Mouse (Mus musculus) cerebellum, adult 2 months (tissue): ENCODE measurements around the gene Kcnk2. TPM values are rescaled to one million over a fixed set of nuclear protein-coding genes. Genes with fewer than 3 reads are reported as not detected.

Experiments used
- DNase-seq, 2 experiments: peaks; one replicate each; pipeline ENCODE4 v3.0.0; 2021
- H3K27ac ChIP-seq: fragments of 200-500 bp; 2 replicates; pipeline ENCODE4 v1.5.1; 2012; ENCODE audit warnings: low read length, control low read depth, inconsistent platforms; ENCODE audit not compliant: insufficient read depth
- H3K27me3 ChIP-seq: fragments of 200-500 bp; 2 replicates; pipeline ENCODE4 v1.6.1; 2012; ENCODE audit warnings: inconsistent platforms, mild to moderate bottlenecking, low read length, moderate library complexity; ENCODE audit not compliant: control insufficient read depth, insufficient read depth
- H3K4me1 ChIP-seq: fragments of 200-500 bp; 2 replicates; pipeline ENCODE4 v1.6.1; 2011; ENCODE audit warnings: low read length; ENCODE audit not compliant: control insufficient read depth, insufficient read depth
- H3K4me3 ChIP-seq: fragments of 200-500 bp; replicated peaks from 2 replicates; pipeline ENCODE3; 2011; ENCODE audit warnings: mild to moderate bottlenecking, low read depth, low read length, control low read depth; ENCODE audit not compliant: insufficient read depth
- CTCF ChIP-seq: fragments of 200-500 bp; IDR thresholded peaks from 2 replicates; pipeline ENCODE4 v1.5.1; 2011; ENCODE audit warnings: low read depth, mild to moderate bottlenecking, control low read depth, low read length, moderate library complexity, borderline replicate concordance; ENCODE audit not compliant: insufficient read depth
- POLR2A ChIP-seq: fragments of 200-500 bp; IDR thresholded peaks from 2 replicates; pipeline ENCODE4 v1.6.1; 2011; ENCODE audit warnings: low read length, control low read depth, borderline replicate concordance; ENCODE audit not compliant: insufficient read depth
- WGBS: fragments of 180-500 bp; shearing (Covaris S2); methylation state at CpG from one replicate; pipeline ENCODE4 v1.1.7; 2018; 5-methylcytosine and 5-hydroxymethylcytosine counted together
- polyA plus RNA-seq: library from polyadenylated mRNA; depleted of rRNA; stranded (reverse); fragments of >200 nt; gene quantifications from 2 replicates; pipeline ENCODE4 v1.2.3, GENCODE M21; 2012

The Kcnk2 gene
- polyA plus RNA-seq, 1 experiment = 12.3 TPM

DNA sequence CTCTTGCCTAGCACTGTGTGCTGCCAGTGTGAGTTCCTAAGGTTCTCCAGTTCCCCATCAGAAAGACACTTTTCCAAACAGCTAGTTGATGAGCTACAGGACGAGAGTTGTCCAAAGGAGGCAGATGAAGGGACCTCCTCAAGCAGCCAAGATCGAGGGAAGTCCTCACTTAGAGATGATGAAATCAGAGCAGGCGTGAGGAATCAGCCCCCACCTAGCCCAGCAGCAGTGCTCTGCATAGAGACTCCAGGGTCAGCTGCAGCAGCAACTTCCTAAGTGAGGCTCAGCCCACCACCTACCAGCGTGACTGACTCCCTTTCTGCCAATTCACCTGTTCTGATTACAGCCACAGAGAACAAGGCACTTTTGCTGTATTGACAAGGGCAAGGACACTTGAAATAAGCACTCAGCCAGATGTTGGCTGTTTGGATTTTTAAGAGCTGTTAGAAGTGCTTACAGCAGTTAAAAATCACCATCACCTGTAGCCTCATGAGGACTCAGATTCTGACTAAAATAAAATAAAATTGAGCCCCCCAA is 60.6 kb downstream of the Kcnk2 start:
- H3K27ac ChIP-seq = no peak overlapping the region
- no peak for DNase-seq
- H3K27me3 ChIP-seq = no peaks in the 10 kb centered on the region; the same call in 1 of the 2 replicates
- TF ChIP-seq CTCF (no peak), POLR2A (no peak)
- 66% methylated on average over 4 of the region's 4 CpGs for WGBS
- no peak overlapping the region for H3K4me3 ChIP-seq
- H3K4me1 ChIP-seq = 0 out of 2 replicates have a peak, but pooled peaks cover 2% of the 10 kb centered on the region

DNA sequence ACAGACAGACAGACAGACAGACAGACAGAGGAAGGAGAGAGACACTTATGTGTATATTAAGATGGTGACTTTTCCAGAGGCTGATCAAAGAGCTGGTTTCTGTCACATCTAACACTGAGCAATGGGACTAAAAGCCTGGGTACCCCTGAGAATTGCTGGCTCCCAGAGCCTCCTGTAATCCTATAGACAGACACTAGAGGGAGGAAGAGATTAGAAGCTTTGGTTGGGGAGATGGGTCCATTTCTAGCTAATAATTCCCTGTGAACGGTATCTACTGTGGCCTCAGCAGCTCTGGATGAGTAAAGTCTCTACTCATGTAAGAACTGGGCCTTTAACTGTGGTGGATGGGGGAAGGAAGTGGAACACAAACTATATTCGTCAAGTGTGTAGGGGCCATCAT is 86.2 kb downstream of the Kcnk2 start:
- no peak for TF ChIP-seq CTCF
- TF ChIP-seq POLR2A = no peak
- no peak overlapping the region for H3K4me3 ChIP-seq
- H3K27ac ChIP-seq = no peak overlapping the region
- WGBS = 73% methylated on average over 2 of the region's 2 CpGs
- H3K4me1 ChIP-seq = no peaks in the 10 kb centered on the region
- DNase-seq = no peak
- no peaks in the 10 kb centered on the region for H3K27me3 ChIP-seq

DNA sequence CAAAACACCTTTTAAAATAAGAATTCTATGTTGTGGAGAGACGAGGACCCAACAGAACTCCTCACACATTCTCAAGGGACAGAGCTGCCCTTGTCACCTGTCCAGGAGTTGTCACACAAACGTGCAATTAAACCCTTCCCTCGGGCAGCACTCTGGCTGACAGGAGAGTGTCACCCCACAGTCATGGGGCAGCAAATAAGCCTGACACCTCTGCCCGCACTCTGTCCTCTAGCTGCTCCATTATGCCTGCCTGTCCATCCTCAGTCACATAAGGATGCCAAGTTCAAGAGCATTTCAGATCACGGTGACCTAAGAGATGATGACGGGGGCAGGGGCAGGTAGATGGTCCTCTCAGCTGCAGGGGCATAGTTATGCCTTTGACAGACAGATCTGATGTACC is 87.6 kb downstream of the Kcnk2 start:
- DNase-seq = no peak
- H3K4me1 ChIP-seq = no peaks in the 10 kb centered on the region
- H3K4me3 ChIP-seq = no peak overlapping the region
- no peaks in the 10 kb centered on the region for H3K27me3 ChIP-seq
- whole genome bisulfite sequencing = 79% methylated on average over 6 of the region's 6 CpGs
- no peak overlapping the region for H3K27ac ChIP-seq
- TF ChIP-seq POLR2A (no peak), CTCF (no peak)

DNA sequence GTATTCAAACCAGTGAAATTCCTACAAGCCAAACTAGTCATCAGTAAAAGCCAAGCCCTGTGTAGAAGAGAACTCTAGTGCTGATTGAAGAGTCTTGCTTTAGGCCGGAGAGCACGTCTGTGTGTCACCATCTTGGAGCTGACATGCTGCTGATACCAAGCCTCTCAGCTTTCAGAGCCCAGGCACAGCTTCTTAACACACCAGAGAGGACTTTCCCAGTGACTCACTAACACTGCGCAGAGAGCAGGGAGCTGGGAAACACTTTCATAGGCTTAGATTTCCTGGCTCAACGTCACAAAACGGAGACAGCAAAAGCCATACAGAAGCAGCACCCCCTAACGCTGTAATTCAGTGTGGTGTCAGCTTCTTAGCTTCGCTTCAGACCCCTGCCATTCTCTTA is 88.3 kb downstream of the Kcnk2 start:
- Histone ChIP-seq H3K4me3 (no peak overlapping the region), H3K27ac (no peak overlapping the region), H3K4me1 (no peaks in the 10 kb centered on the region), H3K27me3 (no peaks in the 10 kb centered on the region)
- 78% methylated on average over 7 of the region's 7 CpGs for WGBS
- no peak for TF ChIP-seq CTCF
- no peak for TF ChIP-seq POLR2A
- no peak for DNase-seq

DNA sequence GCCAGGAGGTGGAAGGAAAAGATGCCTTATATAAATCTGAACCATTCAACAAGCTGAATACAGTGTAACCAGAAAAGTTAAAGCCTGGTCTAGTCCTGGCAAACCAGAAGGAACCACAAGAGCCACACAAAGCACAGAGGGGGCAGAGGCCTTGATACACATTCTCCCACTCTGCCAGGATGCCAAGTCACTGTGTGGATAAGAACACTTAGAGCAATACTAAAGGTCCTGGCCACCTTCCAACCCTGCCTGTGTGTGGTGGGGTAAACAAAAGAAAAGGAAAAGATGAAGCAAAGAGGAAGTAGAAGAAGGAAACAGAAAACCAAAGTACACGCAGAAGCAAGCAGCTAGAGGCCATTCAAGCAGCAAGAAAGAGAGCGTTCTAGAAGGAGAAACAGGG is 91.9 kb downstream of the Kcnk2 start:
- WGBS = 80% methylated on average over 2 of the region's 2 CpGs
- H3K4me3 ChIP-seq = no peak overlapping the region
- H3K4me1 ChIP-seq = no peaks in the 10 kb centered on the region
- TF ChIP-seq CTCF (no peak), POLR2A (no peak)
- DNase-seq = no peak
- no peak overlapping the region for H3K27ac ChIP-seq
- no peaks in the 10 kb centered on the region for H3K27me3 ChIP-seq

DNA sequence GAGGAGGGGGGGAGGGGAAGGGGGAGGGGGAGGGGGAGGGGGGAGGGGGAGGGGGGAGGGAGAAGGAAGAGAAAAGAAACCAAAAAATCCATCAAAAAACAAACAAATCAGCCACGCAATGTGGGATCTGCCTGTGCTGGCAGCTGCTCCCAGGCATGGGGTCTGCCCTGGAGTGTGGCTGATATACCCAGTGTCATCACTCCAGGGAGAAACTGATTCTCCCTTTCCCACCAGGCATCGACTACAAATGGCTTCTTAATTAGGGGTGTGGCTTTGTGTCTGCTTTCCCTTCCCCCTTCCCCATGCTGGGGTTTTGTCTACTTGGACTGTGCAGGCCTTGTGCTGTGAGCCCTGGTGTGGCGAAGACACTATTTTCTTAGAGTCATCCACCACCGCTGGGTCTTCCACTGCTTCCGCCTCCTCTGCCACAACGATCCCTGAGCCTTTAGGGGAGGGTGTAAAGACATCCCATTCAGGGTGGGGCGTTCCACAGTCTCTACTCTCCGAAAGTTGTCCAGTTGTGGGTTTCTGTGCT is 97.0 kb downstream of the Kcnk2 start:
- Histone ChIP-seq H3K27ac (no peak overlapping the region), H3K4me1 (no peaks in the 10 kb centered on the region), H3K27me3 (no peaks in the 10 kb centered on the region), H3K4me3 (no peak overlapping the region)
- no peak for DNase-seq
- WGBS = 76% methylated on average over 8 of the region's 8 CpGs
- TF ChIP-seq CTCF = no peak
- TF ChIP-seq POLR2A = no peak

DNA sequence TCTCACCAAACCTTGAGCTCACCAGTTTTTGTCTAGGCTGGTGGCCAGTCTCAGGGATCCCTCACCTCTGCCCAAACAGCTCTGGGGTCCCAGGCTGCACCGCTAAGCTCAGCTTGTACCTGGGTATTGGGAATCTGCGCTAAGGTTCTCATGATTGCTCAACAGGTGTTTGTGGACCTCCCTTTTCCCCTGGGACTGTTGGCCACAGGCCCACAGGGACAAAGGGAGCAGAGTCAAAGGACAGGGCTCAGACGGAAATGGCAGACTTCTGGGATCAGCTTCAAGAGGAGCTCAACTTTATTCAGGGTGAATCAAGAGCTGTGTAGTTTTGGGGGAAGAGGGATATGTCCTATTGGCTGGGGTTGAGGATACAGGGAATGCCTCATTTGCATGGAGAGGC is 99.1 kb downstream of the Kcnk2 start:
- no peak for TF ChIP-seq CTCF
- no peak for TF ChIP-seq POLR2A
- Histone ChIP-seq H3K27ac (no peak overlapping the region), H3K4me1 (no peaks in the 10 kb centered on the region), H3K4me3 (no peak overlapping the region), H3K27me3 (no peaks in the 10 kb centered on the region)
- no peak for DNase-seq
- 80% methylated on average over 3 of the region's 3 CpGs for WGBS

DNA sequence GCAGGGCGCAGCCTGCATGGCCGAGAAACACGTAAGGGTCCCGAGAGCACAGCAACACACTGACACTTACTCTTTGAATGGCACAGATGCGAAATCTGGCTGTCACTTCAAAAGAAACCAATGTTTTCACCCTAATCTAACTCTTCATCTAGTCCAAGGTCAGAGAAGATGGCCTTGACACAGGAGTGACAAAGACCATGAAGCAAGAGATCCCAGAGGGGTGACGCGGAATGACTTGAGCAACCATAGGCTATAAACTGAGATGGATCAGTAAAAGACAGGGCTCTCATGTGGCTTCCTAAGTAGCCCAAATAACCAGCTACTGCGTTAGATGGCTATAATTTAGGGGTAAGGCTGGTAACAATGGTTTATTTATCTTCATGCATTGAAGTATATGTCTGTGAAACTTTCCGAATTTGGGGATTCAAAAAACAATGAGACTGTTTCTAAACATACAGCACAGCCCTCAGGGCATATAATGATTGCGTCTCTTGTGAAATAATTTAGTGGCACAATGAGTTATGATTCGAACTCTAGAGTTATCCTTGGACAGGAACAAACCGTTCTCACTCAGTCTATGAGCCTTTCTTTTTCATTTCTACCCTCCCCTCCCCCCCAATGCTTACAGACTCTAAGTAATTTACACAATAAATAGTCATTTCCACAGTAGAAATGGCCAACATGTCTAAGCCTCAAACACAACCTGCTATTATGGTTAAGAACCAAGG is 108.2 kb downstream of the Kcnk2 start:
- Histone ChIP-seq H3K4me1 (no peaks in the 10 kb centered on the region), H3K4me3 (no peak overlapping the region), H3K27me3 (no peaks in the 10 kb centered on the region), H3K27ac (no peak overlapping the region)
- no peak for TF ChIP-seq CTCF
- no peak for TF ChIP-seq POLR2A
- no peak for DNase-seq
- 93% methylated on average over 12 of the region's 12 CpGs for WGBS
